Comparison of ENCODE assay signal across 30 mouse cellular contexts in the genomic region with DNA sequence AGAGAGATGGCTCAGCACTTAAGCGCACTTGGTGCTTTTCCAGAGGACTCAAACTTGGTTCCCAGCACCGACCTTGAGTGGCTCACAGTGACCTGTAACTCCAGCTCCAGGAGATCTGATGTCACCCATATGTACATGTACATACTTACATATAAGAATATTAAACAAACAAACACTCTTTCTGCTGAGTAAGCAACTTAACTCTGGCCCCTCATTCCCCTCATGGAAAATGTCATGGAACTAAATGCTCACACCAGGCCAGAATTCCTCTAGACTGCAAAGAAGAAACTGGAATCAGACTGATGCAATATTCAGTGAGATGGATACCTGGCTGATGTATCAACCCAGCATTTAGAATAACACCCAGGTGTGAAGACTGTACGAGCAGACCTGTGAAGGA.
"Had no signal": no experiment of that assay in that cellular context is flagged by ENCODE, and none has a peak within 500 bp of the region (broad histone marks: within the 10 kb centered on the region; RNA-seq: fewer than 3 reads in every experiment).

No protein-coding gene starts in this region.

- H3K9ac ChIP-seq: heart, embryonic 12.5 days; heart, embryonic 13.5 days; heart, embryonic 15.5 days; hindbrain, embryonic 12.5 days; hindbrain, embryonic 13.5 days; hindbrain, embryonic 14.5 days; hindbrain, embryonic 15.5 days; intestine, embryonic 15.5 days; kidney, embryonic 15.5 days had no signal

- H3K9me3 ChIP-seq: heart, embryonic 12.5 days; heart, embryonic 13.5 days; heart, embryonic 15.5 days; hindbrain, embryonic 10.5 days; hindbrain, embryonic 12.5 days; hindbrain, embryonic 13.5 days; hindbrain, embryonic 15.5 days; intestine, embryonic 15.5 days; kidney, embryonic 15.5 days had no signal

- H3K4me1 ChIP-seq: heart, embryonic 12.5 days; heart, embryonic 13.5 days; heart, embryonic 15.5 days; hindbrain, embryonic 12.5 days; kidney, embryonic 15.5 days had no signal

- H3K4me3 ChIP-seq: heart, embryonic 12.5 days; heart, embryonic 13.5 days; heart, embryonic 15.5 days; hindbrain, embryonic 10.5 days; hindbrain, embryonic 12.5 days; hindbrain, embryonic 13.5 days; hindbrain, embryonic 15.5 days; intestine, embryonic 15.5 days; kidney, embryonic 15.5 days; layer of hippocampus, adult 2 months; left cerebral cortex, adult 2 months had no signal

- H3K27ac ChIP-seq: heart, embryonic 13.5 days; heart, embryonic 15.5 days; hindbrain, embryonic 10.5 days; hindbrain, embryonic 12.5 days; hindbrain, embryonic 13.5 days; hindbrain, embryonic 14.5 days; hindbrain, embryonic 15.5 days; hindbrain, postnatal 0 days; intestine, embryonic 15.5 days; kidney, embryonic 15.5 days; kidney, postnatal 0 days; layer of hippocampus, adult 2 months; left cerebral cortex, adult 2 months had no signal

- H3K27me3 ChIP-seq: heart, embryonic 12.5 days; heart, embryonic 13.5 days; heart, embryonic 15.5 days; hindbrain, embryonic 12.5 days; hindbrain, embryonic 13.5 days; hindbrain, embryonic 15.5 days; intestine, embryonic 15.5 days; kidney, embryonic 15.5 days had no signal

- DNase-seq: heart, postnatal 10 days; heart, postnatal 14 days; heart, postnatal 36 days; heart, postnatal 4 days; kidney, adult 18-20 months; kidney, adult 2 months; kidney, adult 8-10 months; kidney, adult 9 months; kidney, postnatal 10 days; kidney, postnatal 14 days; kidney, postnatal 25 days; kidney, postnatal 36 days; kidney, postnatal 4 days; layer of hippocampus, adult 9-11 months; layer of hippocampus, postnatal 36 days had no signal

- H3K4me2 ChIP-seq: heart, embryonic 11.5 days; heart, embryonic 12.5 days; heart, embryonic 13.5 days; heart, embryonic 15.5 days; hindbrain, embryonic 12.5 days; hindbrain, embryonic 13.5 days; hindbrain, embryonic 14.5 days; hindbrain, embryonic 15.5 days; intestine, embryonic 15.5 days; kidney, embryonic 15.5 days had no signal
